Mouse (Mus musculus): ENCODE data around the gene Robo2.

Robo2 gene

DNA sequence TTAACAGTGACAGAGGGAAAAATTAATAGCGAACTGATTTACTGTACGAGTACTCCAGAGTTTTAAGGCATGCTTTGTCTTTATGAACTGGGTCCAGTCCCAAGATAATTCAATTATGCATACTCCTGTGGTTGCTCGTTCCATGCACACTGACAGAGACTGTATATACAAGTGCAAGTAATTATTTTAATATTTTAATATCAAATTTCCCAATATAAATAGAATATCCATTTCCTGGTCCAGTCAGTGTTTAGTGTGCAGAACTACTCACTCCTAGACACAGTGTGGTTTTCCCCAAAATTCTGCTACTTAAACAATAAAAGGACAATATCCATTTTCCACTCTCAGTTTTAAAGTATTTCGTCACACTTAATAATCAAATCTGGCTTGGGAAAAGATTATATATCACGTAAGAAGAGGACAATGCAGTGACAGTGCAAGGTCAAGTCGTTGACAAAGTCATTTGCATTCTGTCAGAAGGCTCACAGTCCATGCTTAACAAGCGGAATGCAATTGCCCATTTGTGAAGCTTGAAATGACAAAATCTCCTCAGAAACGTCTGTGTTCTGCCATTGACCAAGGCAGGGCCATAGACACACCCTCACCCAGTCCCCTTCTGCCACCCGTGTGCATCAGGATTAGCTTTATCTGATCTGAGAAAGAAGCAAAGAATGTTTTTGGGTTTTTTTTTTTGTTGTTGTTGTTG is 89.8 kb downstream of the Robo2 start:
- no peak for DNase-seq (ENCODE audit: low read depth, low spot score)

GRCm38 (mm10) chr16:74316150-74316549 is 95.5 kb downstream of the Robo2 start:
- no peak for DNase-seq (ENCODE audit: low read depth, low spot score)

- DNase-seq (ENCODE audit: low read depth, low spot score), result no peak
Observed at GRCm38 (mm10) chr16:74313222-74313621, 98.4 kb downstream of the Robo2 start.

DNA sequence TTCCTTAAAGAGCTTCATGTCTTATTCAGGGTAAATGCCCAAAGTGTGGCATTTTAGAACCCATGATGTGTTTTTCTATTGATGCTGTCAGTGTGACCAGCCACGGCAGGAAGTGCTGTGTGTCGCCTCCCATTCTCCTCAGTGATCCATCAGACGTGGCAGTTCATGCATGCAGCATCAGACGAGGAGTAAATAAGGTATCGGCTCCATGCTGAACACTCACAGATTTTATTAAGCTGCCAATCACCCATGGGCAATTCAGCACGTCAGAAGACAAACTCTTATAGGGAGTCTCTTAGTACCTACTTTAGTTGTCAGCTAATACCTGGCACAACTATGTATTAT is 104.1 kb downstream of the Robo2 start:
- no peak for DNase-seq (ENCODE audit: low read depth, low spot score)

GRCm38 (mm10) chr16:74306876-74307542 is 104.6 kb downstream of the Robo2 start:
- no peak for DNase-seq (ENCODE audit: low read depth, low spot score)

DNA sequence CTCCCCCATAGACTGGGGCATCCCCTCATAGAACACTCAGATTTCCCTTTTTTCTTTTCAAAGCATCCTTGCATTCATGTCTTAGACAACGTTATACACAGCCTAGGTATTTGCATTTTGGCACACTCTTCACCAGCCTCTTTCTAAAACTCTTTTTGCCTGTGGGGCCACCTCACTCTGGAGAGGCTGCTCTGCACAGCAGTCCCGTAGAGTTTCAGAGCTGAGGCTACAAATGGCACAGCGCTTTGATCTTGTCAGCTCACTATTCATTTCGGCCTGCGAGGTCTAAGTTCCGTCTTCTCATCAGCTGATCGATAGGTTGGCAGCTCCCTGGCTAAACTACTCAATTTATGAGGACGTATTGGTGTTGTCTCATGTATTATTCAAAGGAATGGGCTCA is 123.7 kb downstream of the Robo2 start:
- DNase-seq (ENCODE audit: low read depth, low spot score), result no peak

DNA sequence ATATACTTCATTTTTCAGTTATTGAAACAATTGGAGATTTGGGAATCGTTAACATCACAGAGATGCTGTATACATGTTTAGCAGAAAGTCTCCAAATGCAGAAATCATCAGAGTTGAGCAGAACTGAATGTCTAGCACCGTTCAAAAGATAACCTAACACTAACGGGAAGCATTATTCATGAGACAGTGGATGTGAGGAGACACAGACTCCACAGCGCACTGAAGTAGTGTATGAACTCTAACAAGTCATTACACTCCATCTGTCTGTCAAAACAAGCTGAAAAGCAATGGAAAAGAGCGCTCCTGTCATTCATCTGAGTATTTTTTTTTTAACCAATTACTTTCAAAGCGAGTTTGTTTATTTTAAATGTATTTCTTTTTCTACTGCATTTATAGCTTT is 129.1 kb downstream of the Robo2 start:
- no peak for DNase-seq (ENCODE audit: low read depth, low spot score)

- DNase-seq (ENCODE audit: low read depth, low spot score), result no peak
Observed at GRCm38 (mm10) chr16:74276855-74277573, 134.6 kb downstream of the Robo2 start.

DNA sequence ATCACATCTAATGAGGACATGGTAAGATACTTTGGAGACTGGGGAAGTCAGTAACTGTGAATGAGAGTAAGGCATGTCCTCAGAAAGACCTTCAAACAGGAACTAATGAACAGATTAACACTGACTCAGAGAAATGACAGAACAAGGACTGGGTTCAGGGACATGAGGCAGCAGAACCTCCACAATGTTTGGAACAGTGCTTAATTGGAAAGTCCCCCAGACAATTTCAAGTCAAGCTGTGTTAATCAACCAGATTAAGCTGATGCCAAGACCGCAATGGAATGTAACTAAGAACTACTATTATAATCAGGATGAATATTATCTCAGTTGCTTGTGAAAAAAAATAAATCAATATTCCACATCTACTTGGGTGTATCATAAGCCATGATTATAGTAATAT is 137.0 kb downstream of the Robo2 start:
- DNase-seq (ENCODE audit: low read depth, low spot score), result no peak

GRCm38 (mm10) chr16:74272993-74273392 is 138.6 kb downstream of the Robo2 start:
- no peak for DNase-seq (ENCODE audit: low read depth, low spot score)

DNA sequence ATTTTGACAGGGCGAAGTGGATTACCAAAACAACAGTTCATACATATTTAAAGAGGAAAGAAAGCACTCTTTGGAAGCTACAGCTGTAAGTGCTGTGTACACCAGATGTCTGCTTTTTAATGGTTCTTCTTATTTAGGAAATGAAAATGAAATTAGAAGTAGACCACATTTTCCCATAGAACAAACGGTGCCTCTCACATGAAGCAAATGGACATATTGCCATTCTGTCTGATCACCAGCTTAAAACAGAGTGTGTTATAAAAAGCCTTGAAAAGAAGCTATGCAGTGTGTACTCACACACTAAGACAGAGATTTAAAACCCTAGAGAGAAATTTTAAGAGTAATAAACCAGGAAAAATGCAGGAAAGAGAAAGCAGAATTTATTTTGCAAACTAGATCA is 153.4 kb downstream of the Robo2 start:
- no peak for DNase-seq (ENCODE audit: low read depth, low spot score)

DNA sequence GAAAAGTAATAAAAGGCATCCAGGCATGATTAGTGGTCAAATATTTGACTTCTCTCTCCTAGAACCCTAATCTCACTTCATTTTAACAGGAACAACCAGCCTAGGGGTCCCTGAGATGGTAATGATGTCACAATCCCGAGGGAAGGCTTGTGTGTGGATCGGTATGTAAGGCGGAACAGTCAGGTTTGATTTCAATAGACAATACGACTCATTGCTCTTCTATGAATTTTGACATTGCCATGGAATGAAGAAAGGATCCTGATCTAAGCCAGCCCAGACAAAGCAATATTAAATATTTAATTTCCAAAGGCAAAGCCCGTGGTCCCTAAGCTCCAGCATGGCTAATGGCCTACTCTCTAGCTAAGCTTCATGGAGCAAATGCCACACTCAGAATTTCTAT is 167.2 kb downstream of the Robo2 start:
- no peak for DNase-seq (ENCODE audit: low read depth, low spot score)

DNA sequence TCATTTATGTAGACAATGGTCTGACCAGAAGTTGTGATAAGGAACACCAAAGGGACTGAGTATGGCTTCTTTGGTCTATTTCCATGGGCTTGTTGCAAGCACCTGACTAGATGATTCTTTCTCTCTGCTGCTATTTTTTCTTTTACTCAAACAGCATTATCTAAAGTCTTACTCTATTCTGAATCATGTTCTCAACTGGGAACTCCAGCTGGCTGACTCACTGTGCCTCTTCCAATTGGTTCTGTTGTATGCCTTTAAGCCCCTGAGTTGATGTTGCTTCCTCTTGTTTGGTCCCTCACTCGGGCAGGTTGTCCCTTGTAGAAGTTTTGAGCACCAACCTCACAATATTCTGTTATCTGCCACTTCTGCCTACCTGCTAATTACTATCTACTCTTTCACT is 170.1 kb downstream of the Robo2 start:
- DNase-seq (ENCODE audit: low read depth, low spot score), result no peak

DNA sequence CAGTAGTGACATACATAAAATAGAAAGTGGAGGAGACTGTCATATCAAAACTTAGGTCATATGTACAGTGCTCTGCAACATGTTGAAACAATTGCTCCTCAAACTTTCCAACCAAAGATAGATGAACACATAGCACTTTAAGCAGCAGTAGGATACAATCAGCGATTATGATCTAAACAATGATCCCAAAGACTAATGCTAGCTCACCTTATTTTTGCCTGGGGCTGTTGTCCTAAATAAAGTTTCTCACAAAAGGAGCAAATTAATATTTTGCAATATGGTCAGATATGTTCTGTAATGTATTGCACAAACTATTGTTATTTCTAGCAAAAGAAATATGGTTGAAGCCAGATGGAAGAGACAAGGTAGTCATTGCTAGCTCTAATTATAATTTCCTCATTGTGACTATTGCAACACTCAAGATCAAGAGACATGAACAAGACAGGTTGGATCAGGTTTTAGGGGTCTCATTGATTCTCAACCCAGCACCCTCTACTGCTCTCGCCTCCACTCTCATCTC is 174.2 kb downstream of the Robo2 start:
- no peak for DNase-seq (ENCODE audit: low read depth, low spot score)

GRCm38 (mm10) chr16:74234393-74235059 is 177.1 kb downstream of the Robo2 start:
- no peak for DNase-seq (ENCODE audit: low read depth, low spot score)

- no peak for DNase-seq (ENCODE audit: low read depth, low spot score)
Observed at GRCm38 (mm10) chr16:74233596-74233995, 178.0 kb downstream of the Robo2 start.

GRCm38 (mm10) chr16:74227285-74227684 is 184.3 kb downstream of the Robo2 start:
- DNase-seq (ENCODE audit: low read depth, low spot score), result peak; percentile 5

DNA sequence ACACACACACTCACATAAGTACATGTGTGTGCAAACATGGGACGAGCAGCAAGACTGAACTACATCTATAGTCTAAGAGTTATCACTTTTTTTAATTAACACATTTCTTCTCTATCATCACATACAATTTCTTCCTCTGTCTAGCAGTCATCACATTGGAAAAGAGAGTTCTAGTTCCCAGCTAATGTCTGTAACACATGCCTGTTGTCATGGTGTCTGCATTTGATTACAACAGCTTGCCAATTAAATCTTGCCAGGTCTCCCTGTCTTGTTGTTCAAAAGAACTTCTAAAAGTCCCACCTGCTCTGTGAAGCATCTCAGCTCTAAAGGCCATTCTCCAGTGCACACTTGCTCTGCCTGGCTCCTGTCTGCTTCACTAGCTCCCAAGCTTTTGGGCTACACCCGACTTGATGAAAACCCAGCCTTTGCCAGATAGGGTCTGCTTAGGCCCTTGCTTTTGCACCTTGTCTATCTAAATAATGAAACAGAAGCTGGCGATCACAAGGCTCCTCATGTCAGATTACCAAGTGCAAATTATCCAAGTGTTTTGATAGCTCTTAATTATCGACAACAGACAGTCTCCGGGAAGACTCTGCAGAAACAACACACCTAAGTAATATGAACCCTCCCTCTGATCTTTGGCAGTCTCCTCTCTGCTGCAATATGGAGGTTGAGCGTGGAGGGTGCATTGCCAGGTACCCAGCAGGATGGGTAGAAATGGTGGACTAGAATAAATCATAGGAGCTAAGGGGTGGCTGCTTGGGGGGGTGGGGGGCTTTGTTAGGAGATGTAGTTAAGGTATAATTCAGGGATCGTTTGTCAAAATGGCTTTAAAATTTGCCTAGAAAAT is 186.0 kb downstream of the Robo2 start:
- DNase-seq (ENCODE audit: low read depth, low spot score), result no peak

DNA sequence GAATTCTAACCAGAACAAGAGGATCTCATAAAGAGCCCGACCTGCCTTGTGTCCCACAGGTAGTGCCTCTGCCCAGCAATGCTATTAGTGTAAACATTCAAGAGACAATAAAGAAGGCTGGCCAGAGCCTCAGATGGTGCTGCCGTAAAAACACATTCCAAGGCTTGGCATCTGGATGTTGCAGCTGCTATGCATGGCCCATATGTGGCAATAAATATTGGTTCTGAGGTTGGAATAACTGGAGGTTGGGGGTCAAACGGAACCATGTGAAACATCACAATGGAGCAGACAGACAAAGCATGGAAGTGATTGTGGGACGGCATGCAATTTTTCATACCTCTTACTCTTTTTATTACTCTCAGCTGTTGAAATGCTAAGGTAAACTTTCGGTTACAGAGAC is 189.1 kb downstream of the Robo2 start:
- no peak for DNase-seq (ENCODE audit: low read depth, low spot score)

DNA sequence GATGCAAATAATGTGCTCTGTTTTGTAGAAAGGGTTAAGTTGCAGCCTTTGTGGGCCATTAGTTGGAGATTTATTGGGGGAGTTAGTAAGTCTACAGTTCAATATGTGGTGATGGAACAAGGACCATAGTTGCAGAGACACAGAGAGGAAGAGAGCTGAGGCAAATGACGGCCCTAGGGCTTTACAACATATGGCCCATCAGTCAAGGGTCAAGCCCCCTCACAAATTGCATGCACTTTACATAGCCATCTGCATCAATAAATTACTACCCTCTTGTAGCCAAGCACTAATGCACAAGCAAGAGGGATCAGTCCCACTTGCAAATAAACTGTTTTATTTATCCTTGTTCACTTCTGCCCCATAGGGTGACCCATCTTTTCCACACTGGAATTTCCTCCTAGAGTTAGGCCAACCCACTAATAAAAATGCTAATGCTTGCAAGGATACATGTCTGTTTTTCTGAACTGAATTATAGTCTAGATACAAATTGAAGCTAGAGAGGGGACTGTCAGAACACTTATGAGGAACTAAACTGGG is 194.7 kb downstream of the Robo2 start:
- no peak for DNase-seq (ENCODE audit: low read depth, low spot score)

DNA sequence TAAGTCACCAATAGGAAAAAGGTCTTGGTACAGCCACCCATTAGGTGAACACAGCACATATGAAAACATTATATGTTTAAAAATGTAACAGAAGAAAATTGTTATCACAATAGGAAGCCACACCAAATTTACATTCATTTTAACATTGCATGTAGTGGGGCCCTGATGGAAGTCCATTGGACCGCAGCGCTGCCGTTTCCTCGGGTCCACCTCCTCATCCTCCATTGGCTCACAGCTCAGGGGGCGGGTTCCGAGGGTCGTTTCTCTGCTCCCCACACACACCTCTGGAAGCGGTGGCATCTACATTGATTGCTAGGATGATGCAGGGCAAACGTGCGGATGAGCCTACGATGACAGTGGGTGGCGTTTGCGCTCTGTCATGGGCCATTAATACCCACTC is 195.8 kb downstream of the Robo2 start:
- DNase-seq (ENCODE audit: low read depth, low spot score), result no peak
